Mouse (Mus musculus): Measurements from ENCODE around the gene Brd9.

- no peak for TF ChIP-seq POLR2A (IDR thresholded peaks at IDR 0.05; ENCODE audit: extremely low read depth, insufficient read depth, low read length)
- no peak for TF ChIP-seq CTCF (IDR thresholded peaks at IDR 0.05; ENCODE audit: extremely low read depth, insufficient read depth, low read length)
These were observed 52.7 kb downstream of the Brd9 start for GRCm38 (mm10) chr13:73990325-73990724.
